Mouse (Mus musculus) forebrain, embryonic 14.5 days (tissue): ENCODE results near the gene Gm20388. TPM values are rescaled to one million over a fixed set of nuclear protein-coding genes. Genes with fewer than 3 reads are reported as not detected.

Source experiments
- ATAC-seq: fragments of 200-750 bp; cut with Nextera tagmentation; 2 replicates; pipeline ENCODE4 v1.8.0; 2017; ENCODE audit warnings: mild to moderate bottlenecking, moderate library complexity
- DNase-seq: peaks from one replicate; pipeline ENCODE4 v3.0.0-alpha.2; 2015; ENCODE audit warnings: low spot score
- H3K27ac ChIP-seq: fragments of 300-500 bp; sonication (generic); 2 replicates; pipeline ENCODE4 v1.5.1; 2014; ENCODE audit warnings: low read depth, mild to moderate bottlenecking, control low read depth, low read length, moderate library complexity
- H3K27me3 ChIP-seq: fragments of 300-500 bp; sonication (generic); replicated peaks from 2 replicates; pipeline ENCODE4 v1.6.1; 2014; ENCODE audit warnings: low read length, control low read depth, mixed read lengths; ENCODE audit not compliant: control insufficient read depth, insufficient read depth
- H3K36me3 ChIP-seq: fragments of 300-500 bp; sonication (generic); 2 replicates; pipeline ENCODE4 v1.6.1; 2014; ENCODE audit warnings: low read length, control low read depth; ENCODE audit not compliant: control insufficient read depth, insufficient read depth
- H3K4me1 ChIP-seq: fragments of 300-500 bp; sonication (generic); 2 replicates; pipeline ENCODE4 v1.6.1; 2014; ENCODE audit warnings: antibody characterized with exemption, low read length, control low read depth; ENCODE audit not compliant: control insufficient read depth, insufficient read depth
- H3K4me2 ChIP-seq: fragments of 300-500 bp; sonication (generic); 2 replicates; pipeline ENCODE4 v1.6.1; 2014; ENCODE audit warnings: mild to moderate bottlenecking, control low read depth, low read length
- H3K4me3 ChIP-seq: fragments of 300-500 bp; sonication (generic); 2 replicates; pipeline ENCODE4 v1.5.1; 2014; ENCODE audit warnings: low read depth, low read length, control low read depth
- H3K9ac ChIP-seq: fragments of 300-500 bp; sonication (generic); 2 replicates; pipeline ENCODE4 v1.6.1; 2014; ENCODE audit warnings: mild to moderate bottlenecking, low read length, control low read depth, moderate library complexity
- H3K9me3 ChIP-seq: fragments of 300-500 bp; sonication (generic); replicated peaks from 2 replicates; pipeline ENCODE4 v1.6.1; 2016; ENCODE audit warnings: low read length, control low read depth, mixed read lengths; ENCODE audit not compliant: control insufficient read depth
- WGBS: fragments of 180-500 bp; shearing (Covaris S2); extraction: QIAGEN DNeasy Blood & Tissue Kit; methylation state at CpG from one replicate; pipeline ENCODE4 v1.1.7; 2014; 5-methylcytosine and 5-hydroxymethylcytosine counted together
- polyA plus RNA-seq: library from polyadenylated mRNA; unstranded; fragments of >200 nt; fragmentation: Nextera tagmentation; extraction: Ambion mirVana; gene quantifications from 2 replicates; pipeline ENCODE4 v1.2.1, GENCODE M21; 2014

Gene Gm20388
- polyA plus RNA-seq, 1 experiment from 2014 or later, result 7.4 TPM

DNA sequence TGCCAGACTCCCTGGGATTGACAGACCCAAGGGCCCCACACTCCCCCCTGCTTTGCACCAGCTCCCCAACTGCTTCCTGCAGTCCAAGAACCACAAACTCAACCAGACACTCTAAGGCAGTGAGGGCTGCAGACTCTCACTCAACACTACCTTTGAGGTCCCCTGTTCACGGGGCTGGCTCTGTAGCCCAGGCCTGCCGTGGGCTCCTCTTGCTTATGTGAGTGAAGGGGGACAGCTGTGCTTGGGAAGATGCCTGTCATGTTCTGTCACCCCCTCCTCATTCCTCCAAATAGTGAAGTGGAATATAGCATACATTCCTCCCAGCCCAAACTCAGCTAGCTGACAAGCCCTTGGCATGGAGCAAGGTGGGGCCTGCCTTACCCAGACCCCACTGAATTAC lies 3971.8 kb downstream of the Gm20388 start:
- Histone ChIP-seq H3K4me1 (peaks cover 7% of the 10 kb centered on the region; the same call in 1 of the 2 replicates), H3K27me3 (no peaks in the 10 kb centered on the region), H3K4me2 (no peak overlapping the region), H3K4me3 (no peak overlapping the region), H3K9ac (no peak overlapping the region), H3K36me3 (no peaks in the 10 kb centered on the region), H3K9me3 (no peaks in the 10 kb centered on the region), H3K27ac (no peak overlapping the region)
- ATAC-seq (no peak), DNase-seq (no peak)
- 79% methylated on average over 2 of the region's 2 CpGs for WGBS

DNA sequence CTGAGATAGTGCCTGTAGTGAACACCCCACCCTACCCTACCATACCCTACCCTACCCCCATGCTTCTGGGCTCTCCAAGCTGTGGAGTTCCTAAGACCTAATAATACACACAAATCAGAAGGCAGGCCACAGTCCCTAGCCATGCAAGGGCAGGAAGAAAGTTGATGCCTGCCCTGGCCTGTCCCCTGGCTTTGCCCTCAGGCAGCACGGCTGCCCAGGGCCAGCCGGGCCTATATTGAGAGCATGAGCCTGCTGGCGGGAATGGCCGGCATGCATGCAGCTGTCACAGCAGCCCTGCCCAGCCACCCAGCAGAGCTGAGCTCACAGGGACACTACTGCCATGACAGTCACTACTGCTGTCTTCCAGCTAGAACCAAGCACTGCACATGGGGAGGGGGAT lies 3972.5 kb downstream of the Gm20388 start:
- H3K9me3 ChIP-seq, result no peaks in the 10 kb centered on the region
- H3K27me3 ChIP-seq, result no peaks in the 10 kb centered on the region
- H3K9ac ChIP-seq, result no peak overlapping the region
- H3K27ac ChIP-seq, result no peak overlapping the region
- DNase-seq, result no peak
- H3K36me3 ChIP-seq, result no peaks in the 10 kb centered on the region
- ATAC-seq, result no peak
- H3K4me3 ChIP-seq, result no peak overlapping the region
- 81% methylated on average over 4 of the region's 4 CpGs for WGBS
- no peak overlapping the region for H3K4me2 ChIP-seq
- peaks cover 7% of the 10 kb centered on the region; the same call in 1 of the 2 replicates for H3K4me1 ChIP-seq

- WGBS, result 4% methylated on average over 13 of the region's 14 CpGs
- H3K4me3 ChIP-seq, result no peak overlapping the region
- peak; percentile 77 for DNase-seq
Measured at GRCm38 (mm10) chr8:123884721-123885565, 3974.3 kb downstream of the Gm20388 start.

DNA sequence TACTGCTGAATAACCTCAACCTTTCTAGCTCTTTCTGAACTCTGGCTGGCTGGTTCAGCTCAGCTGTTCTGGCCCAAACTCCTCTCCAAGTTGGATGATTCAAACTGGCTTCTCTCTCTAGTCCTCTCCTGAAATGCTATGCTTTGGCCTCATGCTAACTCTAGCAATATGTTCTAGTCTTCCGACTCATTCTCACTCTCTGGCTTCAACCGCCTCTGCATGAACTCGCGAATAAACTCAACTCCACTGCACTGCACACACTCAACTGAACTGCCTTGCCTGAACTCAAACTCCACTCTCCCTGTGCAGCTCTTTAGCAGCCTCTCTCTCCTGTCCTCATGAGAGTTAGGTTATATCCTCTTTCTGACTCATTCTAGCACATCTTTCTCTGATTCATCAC lies 3976.5 kb downstream of the Gm20388 start:
- no peak overlapping the region for H3K4me2 ChIP-seq
- H3K9me3 ChIP-seq, result no peaks in the 10 kb centered on the region
- H3K36me3 ChIP-seq, result no peaks in the 10 kb centered on the region
- DNase-seq (no peak), ATAC-seq (no peak)
- peaks cover 22% of the 10 kb centered on the region; the same call in 1 of the 2 replicates for H3K27me3 ChIP-seq
- peaks cover 13% of the 10 kb centered on the region for H3K4me1 ChIP-seq
- WGBS, result 96% methylated on average over 4 of the region's 4 CpGs
- no peak overlapping the region for H3K27ac ChIP-seq
- no peak overlapping the region for H3K4me3 ChIP-seq
- H3K9ac ChIP-seq, result no peak overlapping the region

More at GRCm38 (mm10) chr8:123884721-123885565, 3974.3 kb downstream of the Gm20388 start:
- ATAC-seq, result peak; percentile 91
- Histone ChIP-seq H3K9me3 (no peaks in the 10 kb centered on the region), H3K36me3 (no peaks in the 10 kb centered on the region), H3K27ac (peak overlapping the region; percentile 73; the same call in 1 of the 2 replicates), H3K4me1 (peaks cover 7% of the 10 kb centered on the region; the same call in 1 of the 2 replicates), H3K4me2 (peak overlapping the region; percentile 36), H3K27me3 (peaks cover 3% of the 10 kb centered on the region; the same call in 1 of the 2 replicates), H3K9ac (no peak overlapping the region)

GRCm38 (mm10) chr8:123887956-123888355 lies 3977.3 kb downstream of the Gm20388 start:
- H3K9me3 ChIP-seq, result no peaks in the 10 kb centered on the region
- no peak overlapping the region for H3K4me2 ChIP-seq
- H3K36me3 ChIP-seq, result no peaks in the 10 kb centered on the region
- H3K27ac ChIP-seq, result no peak overlapping the region
- 91% methylated on average over 2 of the region's 2 CpGs for WGBS
- no peak overlapping the region for H3K9ac ChIP-seq
- no peak for ATAC-seq
- H3K4me1 ChIP-seq, result peaks cover 16% of the 10 kb centered on the region
- H3K27me3 ChIP-seq, result peaks cover 30% of the 10 kb centered on the region
- no peak overlapping the region for H3K4me3 ChIP-seq
- DNase-seq, result no peak

- Histone ChIP-seq H3K9me3 (no peaks in the 10 kb centered on the region), H3K27ac (no peak overlapping the region), H3K9ac (no peak overlapping the region), H3K27me3 (peaks cover 48% of the 10 kb centered on the region), H3K36me3 (no peaks in the 10 kb centered on the region), H3K4me2 (no peak overlapping the region), H3K4me3 (no peak overlapping the region), H3K4me1 (peaks cover 8% of the 10 kb centered on the region)
- 81% methylated on average over 4 of the region's 4 CpGs for WGBS
- ATAC-seq (no peak), DNase-seq (no peak)
Measured at GRCm38 (mm10) chr8:123889797-123890196, 3979.2 kb downstream of the Gm20388 start.

DNA sequence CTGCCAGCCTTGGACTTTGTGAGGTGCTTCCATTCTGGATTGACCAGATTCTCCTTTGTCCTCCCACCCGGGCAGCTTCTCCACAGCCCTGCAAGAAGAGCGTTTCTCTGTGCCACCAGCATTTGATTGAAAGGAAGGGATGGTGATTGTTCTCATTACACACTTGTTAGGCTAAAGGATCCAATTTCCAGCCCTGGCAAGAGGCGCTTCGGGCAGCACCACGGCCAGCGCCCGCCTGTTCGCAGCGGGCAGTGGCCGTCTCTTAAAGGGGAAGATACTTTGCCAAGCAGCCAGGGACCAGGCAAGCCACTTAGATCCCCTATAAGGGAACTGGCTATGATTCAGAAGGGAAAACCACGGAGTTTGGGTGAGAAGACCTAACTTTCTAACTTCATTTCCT lies 3980.6 kb downstream of the Gm20388 start:
- peak overlapping the region; percentile 62 for H3K9ac ChIP-seq
- H3K4me1 ChIP-seq, result peaks cover 8% of the 10 kb centered on the region
- H3K27ac ChIP-seq, result no peak overlapping the region
- no peaks in the 10 kb centered on the region for H3K9me3 ChIP-seq
- peak overlapping the region; percentile 64 for H3K4me2 ChIP-seq
- H3K27me3 ChIP-seq, result peaks cover 54% of the 10 kb centered on the region
- peak overlapping the region; percentile 43 for H3K4me3 ChIP-seq
- peak; percentile 69 for DNase-seq
- under 1% methylated on average over 11 of the region's 11 CpGs for WGBS
- no peaks in the 10 kb centered on the region for H3K36me3 ChIP-seq
- peak; percentile 38; the same call in 1 of the 2 replicates for ATAC-seq

- Histone ChIP-seq H3K27ac (0 out of 2 replicates have a peak overlapping the region, but pooled peaks have one; percentile 14), H3K9ac (peak overlapping the region; percentile 62), H3K4me2 (peak overlapping the region; percentile 64), H3K4me1 (peaks cover 8% of the 10 kb centered on the region), H3K36me3 (no peaks in the 10 kb centered on the region), H3K4me3 (peak overlapping the region; percentile 43), H3K9me3 (no peaks in the 10 kb centered on the region), H3K27me3 (peaks cover 54% of the 10 kb centered on the region)
- under 1% methylated on average over 49 of the region's 49 CpGs for WGBS
- ATAC-seq (peak; percentile 89), DNase-seq (peak; percentile 78)
Measured at GRCm38 (mm10) chr8:123891883-123892585, 3981.4 kb downstream of the Gm20388 start.
